Mouse (Mus musculus): ENCODE measurements around the gene Cdh26. TPM values are rescaled to one million over a fixed set of nuclear protein-coding genes. Genes with fewer than 3 reads are reported as not detected.

Cdh26 gene
- polyA plus RNA-seq, 1 experiment, result 0.36 TPM

DNA sequence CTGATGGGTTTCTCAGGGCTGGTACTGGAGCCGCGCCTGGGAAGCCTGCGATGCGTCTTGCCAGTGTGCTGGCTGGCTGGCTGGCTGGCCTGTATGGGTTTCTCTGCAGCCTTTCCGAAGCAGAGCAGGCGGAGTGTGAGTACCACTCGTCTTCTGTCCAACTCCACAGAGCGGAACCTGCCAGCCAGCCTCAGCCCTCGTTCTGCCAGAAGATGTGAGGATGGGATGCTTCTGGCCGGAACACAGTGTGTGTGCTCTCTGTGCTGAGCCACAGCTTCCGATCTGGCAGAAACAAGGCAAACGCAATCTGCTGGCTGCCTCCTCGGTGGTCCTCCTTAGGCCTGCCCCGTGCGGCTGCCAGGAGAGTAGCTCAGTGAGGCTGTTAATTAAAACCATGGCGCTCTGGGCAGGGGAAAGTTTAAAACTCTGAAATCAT, 83.3 kb downstream of the Cdh26 start:
- Histone ChIP-seq H3K4me3 (ENCODE audit: insufficient read depth, low read depth, low read length) (no peak overlapping the region), H3K27ac (replicated peaks; ENCODE audit: low read depth, low read length) (no peak overlapping the region), H3K4me1 (ENCODE audit: control insufficient read depth, insufficient read depth, insufficient read length, low read length) (no peaks in the 10 kb centered on the region)

DNA sequence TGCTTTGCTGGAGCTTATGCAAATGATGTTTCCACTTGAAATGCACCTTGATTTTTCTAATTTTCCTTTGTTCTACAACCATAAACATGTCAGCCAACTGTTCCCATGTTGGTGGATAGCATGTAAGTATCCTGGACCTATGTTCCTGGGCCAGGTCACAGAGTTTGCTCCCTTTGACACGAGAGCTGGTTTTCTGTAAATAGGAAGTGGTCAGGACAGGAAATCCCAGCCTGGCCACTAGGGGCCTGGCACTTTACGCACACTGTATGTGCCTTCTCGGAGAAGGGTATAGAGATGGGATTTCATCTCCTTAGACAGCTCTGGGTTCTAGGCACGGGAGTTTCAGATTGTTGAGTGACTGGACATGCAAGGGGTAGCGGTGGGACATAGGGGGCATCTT, 86.1 kb downstream of the Cdh26 start:
- no peaks in the 10 kb centered on the region for H3K4me1 ChIP-seq (ENCODE audit: control insufficient read depth, insufficient read depth, insufficient read length, low read length)
- no peak overlapping the region for H3K4me3 ChIP-seq (ENCODE audit: insufficient read depth, low read depth, low read length)
- no peak overlapping the region for H3K27ac ChIP-seq (replicated peaks; ENCODE audit: low read depth, low read length)

DNA sequence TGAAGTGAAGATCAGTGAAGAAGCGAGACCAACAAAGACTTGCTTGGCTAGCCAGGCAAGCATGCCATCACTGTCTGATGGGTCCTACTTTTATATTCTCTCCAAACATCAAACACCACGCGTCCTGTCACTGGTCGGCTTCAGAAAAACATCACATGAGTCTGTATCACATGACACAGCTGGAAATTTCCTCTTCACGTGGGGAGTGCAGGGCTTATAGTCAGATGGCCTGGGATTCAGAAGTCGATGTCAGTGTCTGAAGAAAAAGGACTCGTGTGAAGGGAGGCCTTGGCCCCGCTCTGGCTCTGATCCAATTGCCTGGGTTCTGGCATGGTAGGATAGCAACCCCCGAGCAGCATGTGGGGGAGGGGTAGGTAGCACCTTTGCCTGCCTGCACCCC, 86.6 kb downstream of the Cdh26 start:
- no peak overlapping the region for H3K27ac ChIP-seq (replicated peaks; ENCODE audit: low read depth, low read length)
- no peak overlapping the region for H3K4me3 ChIP-seq (ENCODE audit: insufficient read depth, low read depth, low read length)
- no peaks in the 10 kb centered on the region for H3K4me1 ChIP-seq (ENCODE audit: control insufficient read depth, insufficient read depth, insufficient read length, low read length)

DNA sequence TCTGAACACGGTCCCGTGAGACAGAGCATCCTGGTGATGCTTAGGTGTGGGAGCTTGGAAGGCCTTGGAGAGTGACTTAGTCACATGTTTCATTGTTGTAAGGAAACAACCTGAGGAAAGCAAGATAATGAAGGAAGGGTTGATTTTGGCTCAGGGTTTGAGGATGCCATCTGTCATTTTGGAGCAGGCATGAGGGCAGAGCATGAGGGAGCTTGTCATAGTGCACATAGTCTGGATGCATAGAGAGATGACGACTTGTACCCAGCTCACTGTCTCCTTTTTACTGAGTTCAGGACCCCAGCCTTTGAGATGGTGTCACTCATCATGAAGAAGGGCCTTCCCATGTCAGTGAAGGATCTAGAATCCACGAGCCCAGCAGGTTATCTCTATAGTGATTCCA, 89.0 kb downstream of the Cdh26 start:
- H3K27ac ChIP-seq (replicated peaks; ENCODE audit: low read depth, low read length), result no peak overlapping the region
- H3K4me3 ChIP-seq (ENCODE audit: insufficient read depth, low read depth, low read length), result no peak overlapping the region
- no peaks in the 10 kb centered on the region for H3K4me1 ChIP-seq (ENCODE audit: control insufficient read depth, insufficient read depth, insufficient read length, low read length)

DNA sequence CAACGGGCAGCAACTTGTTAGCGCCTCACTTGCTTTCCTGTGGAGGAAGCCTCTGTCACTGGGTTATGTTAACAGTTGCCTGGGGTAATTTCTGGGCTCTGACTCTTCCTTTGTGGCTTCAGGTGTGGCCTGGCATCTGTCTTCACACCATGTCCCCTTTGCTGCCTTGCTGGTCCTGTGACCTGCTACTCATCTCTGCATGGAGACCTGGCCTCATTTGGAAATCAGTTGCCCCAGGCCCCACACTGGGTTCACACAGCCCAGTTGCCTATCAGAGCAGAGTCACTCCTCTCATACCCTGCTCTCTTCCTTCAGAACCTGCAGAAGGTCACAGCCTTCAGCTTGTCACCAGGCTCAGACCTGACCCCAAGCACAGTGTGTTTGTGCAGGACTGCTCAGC, 89.9 kb downstream of the Cdh26 start:
- H3K27ac ChIP-seq (replicated peaks; ENCODE audit: low read depth, low read length), result no peak overlapping the region
- H3K4me1 ChIP-seq (ENCODE audit: control insufficient read depth, insufficient read depth, insufficient read length, low read length), result no peaks in the 10 kb centered on the region
- H3K4me3 ChIP-seq (ENCODE audit: insufficient read depth, low read depth, low read length), result no peak overlapping the region

DNA sequence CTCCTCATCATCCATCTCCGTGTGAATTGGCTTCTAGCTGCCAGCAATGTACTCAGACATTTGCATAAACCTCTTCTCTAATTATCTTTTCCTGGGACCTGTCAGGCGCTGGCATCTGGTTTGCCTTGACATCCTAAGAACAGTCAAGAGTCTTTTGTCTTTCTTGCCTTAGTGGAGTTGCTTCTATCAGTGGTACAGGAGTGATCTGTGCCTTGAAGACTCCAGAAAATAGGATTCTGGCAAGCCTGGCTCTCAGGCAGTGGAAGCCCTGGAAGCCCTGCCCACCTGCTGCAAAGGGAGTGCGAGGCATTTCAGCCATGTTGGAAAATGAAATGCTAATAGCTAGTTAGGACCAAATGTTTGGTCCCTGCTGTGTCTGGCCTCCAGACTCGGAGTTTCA, 92.0 kb downstream of the Cdh26 start:
- Histone ChIP-seq H3K4me3 (ENCODE audit: insufficient read depth, low read depth, low read length) (no peak overlapping the region), H3K27ac (replicated peaks; ENCODE audit: low read depth, low read length) (no peak overlapping the region), H3K4me1 (ENCODE audit: control insufficient read depth, insufficient read depth, insufficient read length, low read length) (no peaks in the 10 kb centered on the region)

DNA sequence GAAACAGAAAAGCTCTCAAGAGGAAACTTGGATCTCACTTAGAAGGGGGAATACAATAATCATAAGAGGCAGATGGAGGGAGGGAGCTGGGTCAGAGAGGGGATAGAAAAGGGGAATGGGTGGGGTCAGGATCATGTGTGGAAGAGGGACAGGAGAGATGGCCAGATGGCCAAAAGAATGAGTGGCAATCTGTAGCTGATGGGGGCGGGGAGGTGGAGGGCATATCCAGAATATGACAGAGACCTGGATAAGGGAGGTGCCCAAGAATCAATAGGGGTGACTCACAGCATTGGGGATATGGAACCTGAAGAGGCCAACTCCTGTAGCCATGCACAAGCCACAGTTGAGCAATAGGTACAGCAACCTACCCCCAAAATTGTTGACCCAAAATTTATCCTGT, 92.5 kb downstream of the Cdh26 start:
- Histone ChIP-seq H3K4me1 (ENCODE audit: control insufficient read depth, insufficient read depth, insufficient read length, low read length) (no peaks in the 10 kb centered on the region), H3K27ac (replicated peaks; ENCODE audit: low read depth, low read length) (no peak overlapping the region), H3K4me3 (ENCODE audit: insufficient read depth, low read depth, low read length) (no peak overlapping the region)

DNA sequence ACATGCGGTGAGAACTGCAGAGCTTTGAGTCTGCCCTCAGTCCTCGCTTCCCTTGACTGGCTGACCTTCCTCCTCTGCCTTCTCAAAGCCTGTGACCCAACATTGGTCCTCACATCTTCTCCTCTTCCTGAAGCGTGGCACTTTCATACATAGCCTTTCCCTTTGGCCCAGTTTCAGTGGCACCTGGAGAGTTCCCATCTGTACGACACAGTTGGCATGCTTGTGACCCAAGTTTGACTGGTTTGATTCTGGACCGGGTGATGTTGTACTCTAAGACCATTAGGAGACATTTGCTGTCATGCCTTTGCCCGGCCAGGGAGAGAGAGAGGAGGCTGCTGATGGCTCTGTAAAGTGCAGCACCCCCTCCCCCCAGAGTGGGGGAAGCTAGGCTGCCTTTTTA, 96.4 kb downstream of the Cdh26 start:
- Histone ChIP-seq H3K4me3 (ENCODE audit: insufficient read depth, low read depth, low read length) (no peak overlapping the region), H3K27ac (replicated peaks; ENCODE audit: low read depth, low read length) (no peak overlapping the region), H3K4me1 (ENCODE audit: control insufficient read depth, insufficient read depth, insufficient read length, low read length) (no peaks in the 10 kb centered on the region)

DNA sequence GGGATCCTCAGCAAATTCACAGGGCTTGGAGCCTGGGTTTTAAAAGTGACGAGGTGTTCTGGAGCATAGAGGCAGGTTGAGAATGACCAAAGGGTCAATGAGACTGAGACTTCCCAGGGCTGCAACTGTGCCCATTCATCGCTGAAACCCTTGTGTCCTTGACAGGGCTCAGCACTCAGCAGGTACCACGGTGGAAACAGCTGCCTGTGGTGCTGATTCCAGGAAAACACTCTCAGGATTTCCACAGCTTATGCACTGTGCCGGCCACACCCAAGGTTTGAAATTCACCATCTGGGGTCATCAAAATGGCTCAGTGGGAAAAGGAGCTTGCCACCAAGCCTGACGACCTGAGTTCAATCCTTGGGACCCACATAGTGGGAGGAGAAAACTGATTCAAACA, 100.9 kb downstream of the Cdh26 start:
- H3K4me1 ChIP-seq (ENCODE audit: control insufficient read depth, insufficient read depth, insufficient read length, low read length), result no peaks in the 10 kb centered on the region
- H3K4me3 ChIP-seq (ENCODE audit: insufficient read depth, low read depth, low read length), result no peak overlapping the region
- H3K27ac ChIP-seq (replicated peaks; ENCODE audit: low read depth, low read length), result no peak overlapping the region

DNA sequence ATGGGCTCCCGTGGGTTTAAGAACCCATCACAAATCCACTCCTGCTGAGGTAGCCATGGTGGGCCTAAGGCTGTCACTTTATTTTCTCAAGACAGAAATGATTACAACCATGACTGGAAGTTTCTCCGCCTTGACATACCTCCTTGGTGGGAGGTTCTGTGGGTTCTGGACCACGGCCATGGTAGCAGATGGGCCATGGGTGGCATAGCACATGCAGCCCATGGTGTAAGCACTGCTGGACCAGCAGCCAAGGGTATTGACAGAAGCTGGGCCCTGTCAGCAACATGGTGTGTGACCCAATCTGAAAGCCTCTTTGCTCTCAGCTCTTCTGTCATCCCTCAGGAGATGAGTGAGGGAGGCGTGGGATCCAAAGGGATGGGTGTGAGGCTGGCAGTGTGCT, 106.2 kb downstream of the Cdh26 start:
- H3K4me3 ChIP-seq (ENCODE audit: insufficient read depth, low read depth, low read length), result no peak overlapping the region
- no peak overlapping the region for H3K27ac ChIP-seq (replicated peaks; ENCODE audit: low read depth, low read length)
- H3K4me1 ChIP-seq (ENCODE audit: control insufficient read depth, insufficient read depth, insufficient read length, low read length), result no peaks in the 10 kb centered on the region

Other genes with a start within 250 kb of the Cdh26 start
- gene Sycp2, start 22.8 kb upstream of the Cdh26 start, polyA plus RNA-seq (2012; ENCODE audit: insufficient read depth, insufficient read length, missing spikeins), result 0.50 and 0.79 TPM in 2 replicates
- 16.1 and 27.3 TPM in 2 replicates for gene Ppp1r3d, start 16.1 kb upstream of the Cdh26 start, polyA plus RNA-seq (2012; ENCODE audit: insufficient read depth, insufficient read length, missing spikeins)
- gene Fam217b, start 16.0 kb upstream of the Cdh26 start, polyA plus RNA-seq (2012; ENCODE audit: insufficient read depth, insufficient read length, missing spikeins), result 12.7 and 13.9 TPM in 2 replicates